Mouse (Mus musculus): ENCODE data around the gene Abcc2.

The Abcc2 gene

DNA sequence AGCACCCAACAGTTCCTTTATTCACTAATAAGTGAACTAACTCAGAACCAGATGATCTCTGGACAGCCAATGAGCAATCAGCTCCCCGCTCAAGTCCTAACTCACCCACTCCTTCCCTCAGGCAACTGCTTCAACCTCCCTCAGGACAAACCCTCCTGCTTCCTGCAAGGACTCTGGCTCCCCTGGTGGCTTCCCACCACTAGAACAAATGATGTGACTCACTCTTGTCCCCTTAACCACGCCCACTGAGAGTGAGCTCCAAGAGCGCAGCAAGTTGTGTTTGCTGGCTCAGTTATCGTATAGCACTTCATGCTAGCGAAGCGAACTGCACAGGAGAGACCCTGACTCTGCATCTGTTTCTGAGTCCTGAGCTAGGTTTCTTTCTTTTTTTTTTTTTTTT lies 75.4 kb downstream of the Abcc2 start:
- peak in 1 of 2 experiments; percentile 30 for DNase-seq

DNA sequence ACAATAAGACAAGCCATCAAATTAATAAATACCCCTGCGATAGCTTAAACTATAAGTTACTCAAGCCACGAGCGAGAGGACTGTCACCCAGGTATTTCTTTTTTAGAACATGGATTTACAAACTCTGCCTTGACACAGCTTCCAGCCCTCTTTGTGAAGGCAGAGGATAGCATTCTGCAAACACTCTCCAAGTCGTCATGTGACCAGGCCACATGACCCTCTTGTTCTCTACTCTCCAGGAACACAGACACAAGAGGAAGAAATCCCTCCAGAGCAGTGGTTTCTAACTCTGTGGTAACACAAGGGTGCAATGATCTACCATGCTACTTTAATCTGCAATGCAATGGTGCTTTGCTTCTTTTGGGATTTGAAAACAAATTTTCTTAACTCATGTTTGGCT lies 88.4 kb downstream of the Abcc2 start:
- no peak for DNase-seq

DNA sequence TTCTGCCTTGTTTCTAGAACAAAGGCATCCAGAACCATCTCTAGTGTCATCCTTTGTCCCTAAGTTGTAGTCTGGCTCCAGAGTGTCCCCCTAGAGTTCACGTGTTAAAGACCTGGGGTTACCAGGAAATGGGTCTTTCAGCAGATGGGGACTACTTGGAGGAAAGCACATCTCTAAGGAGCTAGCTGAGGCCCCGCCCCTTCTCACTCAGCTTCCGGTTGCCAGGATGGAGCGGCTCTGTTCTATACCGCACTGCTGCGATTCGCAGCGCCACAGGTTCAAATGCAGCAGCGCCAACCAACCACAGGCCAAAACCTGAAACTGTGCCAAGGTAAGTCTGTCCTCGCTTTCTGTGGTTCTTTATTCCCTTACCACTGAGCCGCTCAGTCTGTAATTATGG lies 92.4 kb downstream of the Abcc2 start:
- DNase-seq = no peak

DNA sequence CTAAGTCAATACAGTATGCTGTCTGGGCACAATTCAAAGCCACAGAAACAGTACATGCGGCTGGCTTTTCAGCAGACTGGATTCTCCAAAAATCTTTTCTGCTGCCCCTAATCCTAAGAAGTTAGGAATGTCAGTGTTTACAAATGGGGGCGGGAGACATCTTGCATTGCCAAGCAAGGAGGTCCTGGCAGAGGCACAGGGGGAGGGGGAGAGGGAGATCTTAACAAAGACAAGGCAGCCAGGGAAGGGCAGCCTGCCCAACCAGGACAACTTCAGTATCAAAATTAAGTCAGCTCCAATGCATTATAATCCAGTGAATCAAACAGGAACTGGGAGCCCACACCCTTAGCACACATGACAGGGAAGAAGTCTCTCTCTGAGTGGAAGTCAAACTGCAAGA lies 94.0 kb downstream of the Abcc2 start:
- DNase-seq = no peak

DNA sequence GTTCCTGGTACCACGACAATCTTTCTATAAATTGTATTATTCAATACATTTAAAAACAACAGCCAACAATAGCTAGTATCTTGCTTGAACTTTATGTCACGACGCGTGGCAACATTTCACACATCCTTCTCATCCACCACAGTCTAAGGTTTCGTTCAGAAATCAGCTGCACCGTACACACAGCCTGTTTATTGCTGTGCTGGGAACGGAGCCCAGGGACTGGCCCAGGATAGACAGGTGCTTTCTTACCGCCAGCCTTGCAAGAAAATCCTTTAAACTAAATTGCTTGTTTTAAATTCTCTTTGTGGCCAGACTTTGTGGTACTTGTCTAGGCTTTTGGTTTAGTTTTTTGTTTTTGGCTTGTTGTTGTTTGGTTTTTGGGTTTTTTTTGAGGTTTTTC lies 95.4 kb downstream of the Abcc2 start:
- no peak for DNase-seq

DNA sequence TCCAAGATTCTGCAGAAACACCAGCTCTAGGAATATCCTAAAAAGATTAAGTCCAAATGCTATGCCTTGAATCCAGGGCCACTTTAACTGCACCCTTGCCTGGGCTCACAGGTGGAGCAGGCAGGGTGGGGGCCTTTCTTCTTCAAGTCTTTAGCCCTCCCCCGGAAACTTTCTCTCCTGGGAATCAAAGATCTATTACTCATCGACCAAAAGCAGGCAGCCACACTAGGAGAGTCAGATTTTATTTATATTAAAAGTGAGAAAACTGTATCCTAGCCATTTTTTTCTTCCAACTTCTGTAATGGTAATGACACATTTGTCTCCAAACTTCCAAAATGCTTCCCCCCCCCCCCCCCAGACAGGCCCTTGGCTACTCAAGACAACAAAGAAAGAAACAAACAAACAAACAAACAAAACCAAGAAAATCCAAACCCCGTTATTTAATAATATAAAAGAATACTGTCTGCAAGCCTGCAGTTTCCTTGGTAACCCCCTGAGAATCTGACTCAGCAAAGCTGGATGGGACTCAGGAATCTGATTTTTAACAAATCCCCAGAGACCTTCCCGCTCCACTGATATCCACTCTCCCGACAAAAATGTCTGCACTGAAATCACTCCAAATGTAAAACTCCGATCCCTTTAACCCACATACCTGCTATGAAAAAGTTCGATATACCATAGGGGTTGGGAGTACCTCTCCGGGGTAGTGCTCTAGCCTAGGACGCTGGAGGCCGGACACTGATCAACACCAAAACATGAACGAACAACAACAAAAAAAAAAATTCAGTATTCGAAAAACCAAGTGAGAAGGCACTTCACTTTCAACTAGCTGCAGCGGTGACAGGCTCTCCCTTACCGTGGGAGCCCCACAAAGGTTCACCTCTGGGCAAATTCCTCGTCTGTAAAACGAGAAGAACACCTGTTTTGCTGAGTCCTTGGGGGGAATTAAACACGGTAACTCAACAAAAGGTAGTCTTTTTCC lies 96.4 kb downstream of the Abcc2 start:
- peak in 1 of 2 experiments; percentile 28 for DNase-seq

DNA sequence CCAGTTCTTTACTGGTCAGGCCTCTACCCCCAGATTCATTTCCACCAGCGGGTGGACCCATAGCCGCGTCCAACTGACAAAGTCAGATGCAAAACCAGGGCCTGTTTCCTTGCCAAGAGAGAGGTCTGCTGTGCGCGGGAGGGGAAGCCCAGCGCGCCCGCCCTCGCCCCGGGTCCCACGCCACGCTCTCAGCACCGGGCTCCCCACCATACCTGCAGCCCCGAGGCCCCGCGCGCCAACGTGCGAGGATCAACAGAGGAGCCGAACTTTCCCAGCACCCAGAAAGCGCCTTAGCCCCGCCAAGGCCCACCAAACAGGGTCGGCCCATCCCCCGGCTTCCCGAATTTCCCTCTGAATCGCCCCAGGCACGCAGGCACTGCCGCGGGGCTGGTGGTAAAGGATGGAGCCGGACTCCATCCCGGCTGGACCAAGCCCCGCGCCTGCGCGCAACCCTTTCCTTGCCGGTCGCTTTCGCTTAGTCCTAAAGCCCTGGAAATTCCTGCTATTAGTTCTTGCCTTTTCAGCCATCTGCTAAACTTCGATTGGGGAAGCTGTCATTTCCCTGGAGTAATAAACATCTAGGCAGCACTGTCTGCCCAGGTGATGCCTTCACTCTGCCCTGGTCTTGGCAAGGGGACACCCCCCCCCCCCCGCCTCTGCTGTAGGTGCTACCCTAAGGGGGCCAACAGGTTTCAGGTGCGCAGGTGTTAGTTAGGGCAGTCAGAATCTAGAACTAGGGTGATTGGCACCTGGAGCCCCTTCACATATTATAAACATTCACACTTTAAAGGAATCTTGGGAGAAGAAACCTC lies 97.6 kb downstream of the Abcc2 start:
- DNase-seq = peak; percentile 90 to 95

DNA sequence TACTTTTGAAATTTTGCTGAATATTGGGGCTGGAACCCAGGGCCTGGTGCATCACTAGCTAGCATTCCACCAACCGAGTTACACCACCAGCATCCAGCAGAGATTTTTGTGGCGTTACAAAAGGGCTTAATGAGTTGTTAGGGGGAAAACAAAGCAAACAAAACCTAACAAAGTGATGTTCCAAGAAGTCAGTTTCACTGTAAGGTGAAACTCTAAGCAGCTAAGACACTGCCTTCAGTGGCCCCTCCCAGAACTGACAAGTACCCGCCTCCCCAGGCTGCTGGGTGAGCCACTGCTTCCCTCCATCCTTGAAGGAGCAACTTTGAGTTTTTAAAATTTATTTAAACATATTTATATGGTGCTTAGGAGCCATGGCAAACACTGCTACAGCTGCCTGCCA lies 98.4 kb downstream of the Abcc2 start:
- DNase-seq = no peak

DNA sequence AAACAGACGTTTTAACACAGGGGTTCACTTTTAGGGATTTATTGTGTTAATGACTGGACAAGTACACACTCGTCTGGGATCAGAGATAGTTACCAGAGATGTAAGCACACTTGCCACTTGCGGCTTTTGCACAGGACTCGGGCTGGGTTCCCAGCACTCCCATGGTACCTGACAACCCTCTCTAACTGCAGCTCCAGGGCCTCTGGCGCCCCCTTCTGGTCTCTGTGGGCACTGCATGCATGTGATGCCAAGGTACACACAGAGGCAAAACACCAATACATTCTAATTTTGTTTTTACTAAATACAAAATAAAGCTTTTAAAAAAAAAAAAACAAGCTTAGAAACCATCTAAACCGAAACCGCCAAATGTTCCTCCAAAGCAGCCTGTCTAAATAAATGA lies 99.6 kb downstream of the Abcc2 start:
- peak in 1 of 2 experiments; percentile 47 for DNase-seq

DNA sequence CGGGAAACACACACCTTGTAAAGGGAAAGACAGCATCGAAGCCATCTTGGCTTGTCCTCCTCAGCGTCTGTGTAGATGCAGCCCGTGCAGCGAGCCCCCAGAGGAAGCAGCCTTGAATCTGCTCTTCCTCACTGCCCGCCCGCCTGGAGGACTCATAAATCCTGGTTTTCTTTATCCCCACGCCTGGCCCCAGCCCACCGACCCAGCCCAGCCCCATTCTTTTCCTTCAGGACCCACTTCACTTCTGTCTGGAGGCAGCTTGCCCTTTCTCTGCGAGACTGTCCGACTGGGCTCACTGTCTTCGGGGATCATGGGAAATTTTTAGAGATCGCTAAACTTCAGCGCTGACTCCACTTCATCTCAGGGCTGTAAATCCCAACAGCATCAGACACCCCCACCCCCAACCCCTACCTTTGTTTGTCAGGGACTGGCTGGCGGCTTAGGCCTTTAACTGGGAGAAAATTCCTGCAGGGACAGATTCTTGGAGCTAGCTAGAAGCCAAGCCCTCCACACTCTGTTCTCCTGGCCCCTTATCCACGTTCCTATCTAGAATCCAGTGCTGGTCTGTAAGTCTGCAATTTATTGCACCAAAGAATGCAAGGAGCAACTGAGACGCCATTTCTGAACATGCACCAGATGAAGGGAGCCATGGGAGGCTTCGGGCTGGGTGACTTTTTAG lies 101.0 kb downstream of the Abcc2 start:
- DNase-seq = peak; percentile 64 to 70

DNA sequence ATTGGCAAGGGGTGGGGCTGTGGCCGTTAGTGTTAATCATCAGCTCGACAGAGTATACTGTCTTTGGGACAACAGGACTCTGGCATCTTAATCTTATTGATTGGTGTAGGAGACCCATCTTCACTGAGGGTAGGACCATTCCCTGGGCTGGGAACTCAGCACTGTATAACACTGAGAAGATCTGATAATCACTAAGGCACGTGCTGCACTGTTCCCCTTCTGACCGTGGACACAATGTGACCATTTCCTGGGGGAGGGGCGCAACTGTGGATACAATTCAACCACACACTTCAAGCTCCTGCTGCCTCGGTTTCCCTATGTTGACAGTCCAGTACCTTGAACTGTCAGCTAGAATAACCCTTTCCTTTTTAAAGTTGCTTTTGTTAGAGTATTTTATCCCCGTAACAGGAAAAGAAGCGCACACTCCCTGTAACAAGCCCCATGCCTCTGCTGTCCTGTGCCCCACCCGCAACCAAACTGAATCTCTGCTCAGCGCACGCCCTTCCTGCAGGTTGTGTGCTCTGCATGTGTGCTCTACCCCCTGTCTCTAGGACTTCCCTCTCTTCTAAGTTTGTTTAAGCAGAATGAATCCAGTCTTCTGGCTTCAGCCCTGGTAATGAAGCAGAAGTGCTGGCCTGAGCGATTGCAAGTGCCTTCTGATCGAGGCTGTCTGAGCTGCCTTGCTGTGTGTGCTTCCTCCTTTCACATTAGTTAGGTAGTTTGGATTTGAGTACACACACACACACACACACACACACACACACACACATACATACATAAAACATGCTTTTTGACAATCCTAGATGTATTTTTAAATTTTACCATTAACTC lies 102.9 kb downstream of the Abcc2 start:
- no peak for DNase-seq

DNA sequence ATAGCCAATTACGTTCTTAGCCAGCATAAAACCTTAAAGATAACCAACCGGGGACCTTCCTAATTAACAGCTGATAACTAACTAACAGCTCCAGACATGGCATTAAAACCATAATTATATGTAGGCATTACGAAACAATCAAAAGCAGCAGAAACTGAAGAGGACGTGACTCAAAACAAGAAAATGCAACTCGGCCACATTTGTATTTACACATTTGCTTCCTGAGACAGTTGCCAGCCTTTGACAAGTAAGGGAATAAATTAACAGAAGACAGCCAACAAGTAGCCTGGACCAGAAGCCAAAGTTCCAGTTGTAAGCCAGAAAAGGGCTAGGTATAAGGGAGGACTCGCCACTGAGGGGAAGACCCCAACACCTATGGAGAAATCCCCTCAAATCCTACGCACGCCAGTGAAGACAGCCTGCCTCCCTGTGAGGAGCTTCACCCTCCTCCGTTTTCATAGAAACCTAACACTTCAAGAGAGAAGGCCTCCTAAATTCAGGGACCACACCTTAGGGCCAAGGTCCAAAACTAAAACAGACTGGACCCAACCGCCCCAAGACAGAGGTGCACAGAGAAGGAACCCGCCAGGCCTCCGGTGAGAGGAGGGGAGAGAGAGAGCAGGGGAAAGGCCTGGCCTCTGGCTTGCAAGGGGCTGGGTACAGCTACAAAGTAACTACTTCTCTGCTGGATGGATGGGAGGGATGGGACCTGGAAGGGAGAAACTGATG lies 104.5 kb downstream of the Abcc2 start:
- peak in 1 of 2 experiments; percentile 28 for DNase-seq

DNA sequence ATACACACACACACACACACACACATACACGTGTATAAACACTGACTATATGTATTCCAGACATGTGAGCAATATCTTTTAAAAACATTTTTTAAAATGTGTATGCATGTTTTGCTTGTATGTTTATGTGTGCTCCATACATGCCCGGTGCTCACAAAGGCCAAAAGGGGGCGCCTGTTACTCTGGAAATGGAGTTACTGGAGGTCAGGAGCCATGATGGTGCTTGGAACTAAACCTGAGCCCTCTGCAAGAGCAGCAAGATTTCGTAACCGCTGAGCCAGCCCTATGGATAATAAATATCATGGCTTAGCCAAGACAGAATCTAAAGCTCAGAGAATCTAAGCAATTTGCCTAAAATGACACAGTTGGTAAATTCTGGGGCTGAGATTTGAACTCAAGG lies 105.2 kb downstream of the Abcc2 start:
- DNase-seq = no peak

DNA sequence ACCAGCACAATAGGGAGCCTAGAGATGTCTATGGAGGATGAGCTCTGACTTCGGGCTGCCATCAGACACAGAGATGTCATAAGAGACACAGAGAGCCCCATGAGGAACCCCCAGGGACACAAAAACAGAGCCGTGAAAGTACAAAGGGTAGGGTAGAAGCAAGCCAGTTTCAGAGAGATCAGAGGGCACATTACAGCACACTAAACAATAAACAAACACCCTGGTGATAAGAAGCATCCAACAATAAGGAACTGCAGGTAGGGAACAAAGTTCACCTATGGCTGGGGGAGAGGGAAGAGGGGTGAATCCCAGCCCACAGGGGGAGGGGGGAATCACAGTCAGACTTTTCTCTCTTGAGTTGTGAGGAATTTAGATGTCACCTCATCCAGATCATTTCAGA lies 105.7 kb downstream of the Abcc2 start:
- DNase-seq = no peak

Measured in kidney, postnatal 4 days (tissue).